8 mouse cellular contexts compared by ENCODE assay signal in the genomic region with DNA sequence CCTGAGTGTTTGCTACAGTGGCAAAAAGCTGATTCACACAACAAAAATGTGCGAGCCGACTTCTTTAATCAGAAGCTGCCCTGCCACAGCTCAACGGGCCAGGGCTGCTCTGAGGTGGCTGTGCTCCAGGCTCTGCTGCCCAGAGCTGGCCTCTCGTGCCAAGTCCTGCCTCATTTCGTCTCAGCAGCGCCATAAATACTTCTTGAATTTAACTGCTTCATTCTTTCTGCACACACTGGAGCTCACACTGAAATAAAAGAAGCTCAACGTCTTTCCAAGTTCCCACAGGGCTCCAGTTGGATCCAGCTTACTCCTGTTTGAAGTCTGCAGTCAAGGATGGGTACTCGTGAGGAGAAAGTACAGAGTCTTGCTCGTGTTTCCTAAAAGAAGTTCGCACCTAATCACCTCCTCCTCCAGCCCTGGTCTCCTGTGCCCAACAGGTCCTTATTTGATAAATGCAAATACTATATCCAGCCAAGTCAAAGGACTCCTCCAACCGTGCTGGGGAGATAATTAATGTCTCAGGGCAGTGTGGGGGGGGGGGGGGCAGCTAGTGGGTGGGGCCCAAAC.
DNase-seq lines count a peak whose midpoint lies in the region; ATAC-seq and TF ChIP-seq lines count a peak whose summit lies in the region.

No protein-coding gene starts in this region.

- peak overlapping the region; percentile 96 for H3K27ac ChIP-seq in embryonic facial prominence, embryonic 13.5 days
- H3K27ac ChIP-seq in limb, embryonic 12.5 days: peak overlapping the region; percentile 96

- peak; percentile 67 for ATAC-seq in embryonic facial prominence, embryonic 13.5 days (ENCODE audit: insufficient number of reproducible peaks, insufficient read depth, low FRiP score, low TSS enrichment, low read depth)
- ATAC-seq in limb, embryonic 12.5 days (ENCODE audit: insufficient number of reproducible peaks, insufficient read depth, low FRiP score, low TSS enrichment, low read depth): no peak; the same call in 1 of the 2 replicates

- peak; percentile 63 for DNase-seq in layer of hippocampus, adult 11-12 months (ENCODE audit: low spot score)
- DNase-seq in layer of hippocampus, adult 9-10 months (ENCODE audit: low spot score): no peak
- peak; percentile 29 to 57 for DNase-seq in heart, adult 9 months (ENCODE audit: low spot score in 2 of 2)
- DNase-seq in kidney, adult 9 months: peak; percentile 81
- DNase-seq in natural killer cell, adult 2 months (ENCODE audit: low spot score in 2 of 2): no peak

- H3K4me1 ChIP-seq in embryonic facial prominence, embryonic 13.5 days: peaks cover 48% of the 10 kb centered on the region
- peaks cover 57% of the 10 kb centered on the region for H3K4me1 ChIP-seq in limb, embryonic 12.5 days (replicated peaks)

- H3K27me3 ChIP-seq in embryonic facial prominence, embryonic 13.5 days: no peaks in the 10 kb centered on the region
- no peaks in the 10 kb centered on the region for H3K27me3 ChIP-seq in limb, embryonic 12.5 days
- no peaks in the 10 kb centered on the region for H3K27me3 ChIP-seq in myocyte (ENCODE audit: control insufficient read depth, insufficient read depth, insufficient read length)

- peaks cover 8% of the 10 kb centered on the region; the same call in 1 of the 2 replicates for H3K9me3 ChIP-seq in embryonic facial prominence, embryonic 13.5 days
- H3K9me3 ChIP-seq in limb, embryonic 12.5 days: no peaks in the 10 kb centered on the region

- H3K79me2 ChIP-seq in myocyte (ENCODE audit: control insufficient read depth, insufficient read depth): no peaks in the 10 kb centered on the region

- no peaks in the 10 kb centered on the region for H3K36me3 ChIP-seq in embryonic facial prominence, embryonic 13.5 days
- H3K36me3 ChIP-seq in limb, embryonic 12.5 days: no peaks in the 10 kb centered on the region
- H3K36me3 ChIP-seq in myocyte (ENCODE audit: control insufficient read depth, insufficient read depth): no peaks in the 10 kb centered on the region

- no peak overlapping the region for H3K4me3 ChIP-seq in embryonic facial prominence, embryonic 13.5 days
- H3K4me3 ChIP-seq in limb, embryonic 12.5 days (replicated peaks): no peak overlapping the region
- H3K4me3 ChIP-seq in myocyte: no peak overlapping the region

- H3K4me2 ChIP-seq in embryonic facial prominence, embryonic 13.5 days: peak overlapping the region; percentile 50; the same call in 1 of the 2 replicates
- peak overlapping the region; percentile 41 for H3K4me2 ChIP-seq in limb, embryonic 12.5 days
- H3K4me2 ChIP-seq in myocyte (ENCODE audit: low read depth): peak overlapping the region; percentile 48

- no peak overlapping the region for H3K9ac ChIP-seq in embryonic facial prominence, embryonic 13.5 days
- H3K9ac ChIP-seq in limb, embryonic 12.5 days (replicated peaks): no peak overlapping the region

- H3ac ChIP-seq in myocyte (ENCODE audit: control insufficient read depth, insufficient read length): no peak overlapping the region

- no peak for TF ChIP-seq POLR2A in myocyte (IDR thresholded peaks at IDR 0.05; ENCODE audit: insufficient read length, low read depth)

- WGBS in embryonic facial prominence, embryonic 13.5 days: 22% methylated on average over 11 of the region's 11 CpGs
- WGBS in limb, embryonic 12.5 days: 13% methylated on average over 11 of the region's 11 CpGs

TF ChIP-seq in myocyte, 11 proteins besides CTCF, POLR2A, EP300 and RAD21:
- TF ChIP-seq CEBPB (IDR thresholded peaks at IDR 0.05; ENCODE audit: insufficient read depth, poor library complexity, severe bottlenecking) (no peak), MAX (IDR thresholded peaks at IDR 0.05; ENCODE audit: low read depth) (no peak), REST (IDR thresholded peaks at IDR 0.05; ENCODE audit: insufficient read depth, insufficient read length) (no peak), E2F4 (IDR thresholded peaks at IDR 0.05; ENCODE audit: insufficient read depth) (no peak), SRF (IDR thresholded peaks at IDR 0.05; ENCODE audit: control insufficient read depth, insufficient read length, low read depth) (no peak), POLR2AphosphoS2 (IDR thresholded peaks at IDR 0.05; ENCODE audit: insufficient read length, low read depth) (no peak), MYOG (IDR thresholded peaks at IDR 0.05; ENCODE audit: control insufficient read depth in 1 of 3, insufficient read depth in 1 of 3, insufficient read length in 2 of 3, low read depth in 2 of 3) (no peak), MYOD1 (IDR thresholded peaks at IDR 0.05; ENCODE audit: control insufficient read depth in 1 of 3, insufficient read length in 2 of 3, low read depth in 2 of 3) (no peak), USF1 (IDR thresholded peaks at IDR 0.05; ENCODE audit: low read depth) (no peak), TCF3 (IDR thresholded peaks at IDR 0.05; ENCODE audit: insufficient read length, low read depth) (no peak), TCF12 (IDR thresholded peaks at IDR 0.05; ENCODE audit: insufficient read depth, poor library complexity, severe bottlenecking) (no peak)

Comparison
In these comparisons a context has a peak if more than half of its experiments do, and no peak if none do; other contexts are left out.
1. DNase-seq: peak in layer of hippocampus, adult 11-12 months (single experiment), heart, adult 9 months (2 of 2) and kidney, adult 9 months (single experiment); none in layer of hippocampus, adult 9-10 months (single experiment) and natural killer cell, adult 2 months (0 of 2).
2. Peak in every context shown above with its lines, with median percentiles within 50 percentile points of each other: H3K4me2 ChIP-seq.